Mouse (Mus musculus): Measurements from ENCODE around the gene Grin2b. TPM values are rescaled to one million over a fixed set of nuclear protein-coding genes. Genes with fewer than 3 reads are reported as not detected.

The Grin2b gene
- polyA plus RNA-seq, 1 experiment from 2014 or later = 87.8 TPM

- no peak overlapping the region for H3K27ac ChIP-seq (ENCODE audit: low read depth, low read length)
- H3K4me3 ChIP-seq (ENCODE audit: low read depth, low read length) = no peak overlapping the region
- H3K36me3 ChIP-seq (ENCODE audit: control insufficient read depth, insufficient read depth, low read length) = no peaks in the 10 kb centered on the region
- ATAC-seq (ENCODE audit: low read depth) = no peak
- no peaks in the 10 kb centered on the region for H3K9me3 ChIP-seq (ENCODE audit: control insufficient read depth, low read length)
- no peak overlapping the region for H3K9ac ChIP-seq (replicated peaks; ENCODE audit: low read depth, low read length)
- 48% methylated on average over 5 of the region's 5 CpGs for WGBS
- H3K4me2 ChIP-seq (ENCODE audit: low read depth, low read length) = no peak overlapping the region
- H3K27me3 ChIP-seq (ENCODE audit: control insufficient read depth, insufficient read depth, low read length) = no peaks in the 10 kb centered on the region
- H3K4me1 ChIP-seq (ENCODE audit: control insufficient read depth, insufficient read depth, low read length) = no peaks in the 10 kb centered on the region
Measured at GRCm38 (mm10) chr6:135882611-135883010, 290.7 kb downstream of the Grin2b start.

- 66% methylated on average over 8 of the region's 8 CpGs for WGBS
- Histone ChIP-seq H3K36me3 (ENCODE audit: control insufficient read depth, insufficient read depth, low read length) (no peaks in the 10 kb centered on the region), H3K4me3 (ENCODE audit: low read depth, low read length) (no peak overlapping the region), H3K9ac (replicated peaks; ENCODE audit: low read depth, low read length) (no peak overlapping the region), H3K27me3 (ENCODE audit: control insufficient read depth, insufficient read depth, low read length) (no peaks in the 10 kb centered on the region), H3K9me3 (ENCODE audit: control insufficient read depth, low read length) (no peaks in the 10 kb centered on the region), H3K27ac (ENCODE audit: low read depth, low read length) (no peak overlapping the region), H3K4me1 (ENCODE audit: control insufficient read depth, insufficient read depth, low read length) (no peaks in the 10 kb centered on the region), H3K4me2 (ENCODE audit: low read depth, low read length) (no peak overlapping the region)
- ATAC-seq (ENCODE audit: low read depth) = no peak
Measured at GRCm38 (mm10) chr6:135876163-135876726, 297.1 kb downstream of the Grin2b start.

DNA sequence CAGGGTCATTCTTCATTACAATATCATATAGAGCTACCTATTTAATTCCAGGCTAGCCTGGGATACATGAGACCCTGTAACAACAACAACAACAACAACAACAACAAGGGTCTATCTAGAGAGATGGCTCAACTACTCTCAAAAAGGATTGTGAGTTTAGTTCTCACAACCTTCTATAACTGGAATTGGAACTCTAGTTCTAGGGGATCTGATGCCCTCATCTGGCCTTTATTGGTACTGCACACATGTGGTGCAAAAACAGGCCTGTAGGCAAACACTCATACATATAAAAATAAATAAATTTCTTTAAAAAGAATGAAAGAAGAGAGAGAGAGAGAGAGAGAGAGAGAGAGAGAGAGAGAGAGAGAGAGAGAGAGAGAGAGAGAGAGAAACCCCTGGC, 298.7 kb downstream of the Grin2b start:
- Histone ChIP-seq H3K27me3 (ENCODE audit: control insufficient read depth, insufficient read depth, low read length) (no peaks in the 10 kb centered on the region), H3K36me3 (ENCODE audit: control insufficient read depth, insufficient read depth, low read length) (no peaks in the 10 kb centered on the region), H3K27ac (ENCODE audit: low read depth, low read length) (no peak overlapping the region), H3K4me1 (ENCODE audit: control insufficient read depth, insufficient read depth, low read length) (0 out of 2 replicates have a peak, but pooled peaks cover 3% of the 10 kb centered on the region), H3K9ac (replicated peaks; ENCODE audit: low read depth, low read length) (no peak overlapping the region), H3K9me3 (ENCODE audit: control insufficient read depth, low read length) (no peaks in the 10 kb centered on the region), H3K4me2 (ENCODE audit: low read depth, low read length) (no peak overlapping the region), H3K4me3 (ENCODE audit: low read depth, low read length) (no peak overlapping the region)
- no peak for ATAC-seq (ENCODE audit: low read depth)

- Histone ChIP-seq H3K9me3 (ENCODE audit: control insufficient read depth, low read length) (no peaks in the 10 kb centered on the region), H3K27me3 (ENCODE audit: control insufficient read depth, insufficient read depth, low read length) (no peaks in the 10 kb centered on the region), H3K4me2 (ENCODE audit: low read depth, low read length) (no peak overlapping the region), H3K4me3 (ENCODE audit: low read depth, low read length) (no peak overlapping the region), H3K4me1 (ENCODE audit: control insufficient read depth, insufficient read depth, low read length) (0 out of 2 replicates have a peak, but pooled peaks cover 3% of the 10 kb centered on the region), H3K27ac (ENCODE audit: low read depth, low read length) (no peak overlapping the region), H3K36me3 (ENCODE audit: control insufficient read depth, insufficient read depth, low read length) (no peaks in the 10 kb centered on the region), H3K9ac (replicated peaks; ENCODE audit: low read depth, low read length) (no peak overlapping the region)
- ATAC-seq (ENCODE audit: low read depth) = peak; percentile 38; the same call in 1 of the 2 replicates
- 66% methylated on average over 7 of the region's 7 CpGs for WGBS
Measured at GRCm38 (mm10) chr6:135865832-135866231, 307.5 kb downstream of the Grin2b start.

- Histone ChIP-seq H3K9ac (replicated peaks; ENCODE audit: low read depth, low read length) (no peak overlapping the region), H3K4me2 (ENCODE audit: low read depth, low read length) (no peak overlapping the region), H3K27ac (ENCODE audit: low read depth, low read length) (no peak overlapping the region), H3K27me3 (ENCODE audit: control insufficient read depth, insufficient read depth, low read length) (no peaks in the 10 kb centered on the region), H3K4me3 (ENCODE audit: low read depth, low read length) (no peak overlapping the region), H3K4me1 (ENCODE audit: control insufficient read depth, insufficient read depth, low read length) (peaks cover 6% of the 10 kb centered on the region), H3K9me3 (ENCODE audit: control insufficient read depth, low read length) (no peaks in the 10 kb centered on the region), H3K36me3 (ENCODE audit: control insufficient read depth, insufficient read depth, low read length) (no peaks in the 10 kb centered on the region)
- no peak for ATAC-seq (ENCODE audit: low read depth)
- 56% methylated on average over 5 of the region's 5 CpGs for WGBS
Measured at GRCm38 (mm10) chr6:135863965-135864364, 309.3 kb downstream of the Grin2b start.

DNA sequence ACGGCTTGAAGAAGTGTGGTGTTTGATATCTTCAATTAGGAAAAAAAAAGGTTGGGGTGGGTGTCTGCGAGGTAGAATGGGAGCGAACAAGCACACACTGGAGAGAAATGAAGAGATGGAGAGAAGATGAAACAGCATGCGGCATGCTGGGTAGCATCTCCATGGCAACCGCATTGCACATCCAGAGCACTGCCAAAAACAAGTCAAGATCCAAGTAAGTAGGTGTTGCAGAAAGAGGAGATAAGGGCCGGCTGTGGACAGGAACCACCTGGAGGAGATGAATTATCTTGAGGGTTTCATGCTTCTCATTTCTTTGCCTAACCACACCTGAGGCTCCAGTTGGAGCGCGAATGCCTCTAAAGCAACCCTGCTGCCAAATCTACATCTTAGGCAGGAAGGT, 313.8 kb downstream of the Grin2b start:
- Histone ChIP-seq H3K9ac (replicated peaks; ENCODE audit: low read depth, low read length) (no peak overlapping the region), H3K27me3 (ENCODE audit: control insufficient read depth, insufficient read depth, low read length) (no peaks in the 10 kb centered on the region), H3K4me2 (ENCODE audit: low read depth, low read length) (no peak overlapping the region), H3K4me3 (ENCODE audit: low read depth, low read length) (no peak overlapping the region), H3K36me3 (ENCODE audit: control insufficient read depth, insufficient read depth, low read length) (no peaks in the 10 kb centered on the region), H3K27ac (ENCODE audit: low read depth, low read length) (peak overlapping the region; percentile 58; the same call in 1 of the 2 replicates), H3K9me3 (ENCODE audit: control insufficient read depth, low read length) (no peaks in the 10 kb centered on the region), H3K4me1 (ENCODE audit: control insufficient read depth, insufficient read depth, low read length) (peaks cover 9% of the 10 kb centered on the region)
- ATAC-seq (ENCODE audit: low read depth) = peak; percentile 84
- 45% methylated on average over 8 of the region's 8 CpGs for WGBS

- H3K27ac ChIP-seq (ENCODE audit: low read depth, low read length) = no peak overlapping the region
Measured at GRCm38 (mm10) chr6:135854173-135854591, 319.1 kb downstream of the Grin2b start.

DNA sequence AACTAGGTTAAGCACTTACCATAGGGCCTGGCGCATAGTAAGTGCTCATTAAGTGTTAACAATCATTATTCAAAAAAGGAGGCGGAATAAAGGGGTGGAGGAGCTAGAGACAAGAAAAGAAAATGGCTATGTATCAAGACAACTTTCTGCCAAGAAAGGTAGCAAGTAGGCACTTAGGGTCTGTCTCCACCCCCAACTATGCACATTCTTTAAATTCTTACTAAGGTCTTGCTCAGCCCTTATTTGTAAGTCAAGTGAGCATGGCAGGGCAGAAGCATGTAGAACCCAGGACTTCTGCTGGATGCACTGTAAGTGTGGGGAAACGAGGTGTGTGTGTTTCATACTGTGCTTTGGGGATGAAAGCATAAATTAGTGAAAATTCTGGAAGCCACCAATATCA, 329.6 kb downstream of the Grin2b start:
- 87% methylated on average over 3 of the region's 3 CpGs for WGBS
- Histone ChIP-seq H3K4me1 (ENCODE audit: control insufficient read depth, insufficient read depth, low read length) (no peaks in the 10 kb centered on the region), H3K27me3 (ENCODE audit: control insufficient read depth, insufficient read depth, low read length) (no peaks in the 10 kb centered on the region)

More at GRCm38 (mm10) chr6:135854173-135854591, 319.1 kb downstream of the Grin2b start:
- no peak overlapping the region for H3K9ac ChIP-seq (replicated peaks; ENCODE audit: low read depth, low read length)
- H3K4me2 ChIP-seq (ENCODE audit: low read depth, low read length) = no peak overlapping the region
- peaks cover 9% of the 10 kb centered on the region for H3K4me1 ChIP-seq (ENCODE audit: control insufficient read depth, insufficient read depth, low read length)
- H3K9me3 ChIP-seq (ENCODE audit: control insufficient read depth, low read length) = no peaks in the 10 kb centered on the region
- ATAC-seq (ENCODE audit: low read depth) = no peak; the same call in 1 of the 2 replicates
- no peaks in the 10 kb centered on the region for H3K27me3 ChIP-seq (ENCODE audit: control insufficient read depth, insufficient read depth, low read length)
- 36% methylated on average over 8 of the region's 8 CpGs for WGBS
- H3K36me3 ChIP-seq (ENCODE audit: control insufficient read depth, insufficient read depth, low read length) = no peaks in the 10 kb centered on the region
- H3K4me3 ChIP-seq (ENCODE audit: low read depth, low read length) = no peak overlapping the region

GRCm38 (mm10) chr6:135836353-135836752, 337.0 kb downstream of the Grin2b start:
- Histone ChIP-seq H3K4me1 (ENCODE audit: control insufficient read depth, insufficient read depth, low read length) (no peaks in the 10 kb centered on the region; the same call in 1 of the 2 replicates), H3K27me3 (ENCODE audit: control insufficient read depth, insufficient read depth, low read length) (no peaks in the 10 kb centered on the region), H3K9ac (replicated peaks; ENCODE audit: low read depth, low read length) (no peak overlapping the region), H3K4me2 (ENCODE audit: low read depth, low read length) (no peak overlapping the region), H3K27ac (ENCODE audit: low read depth, low read length) (no peak overlapping the region), H3K4me3 (ENCODE audit: low read depth, low read length) (no peak overlapping the region), H3K36me3 (ENCODE audit: control insufficient read depth, insufficient read depth, low read length) (no peaks in the 10 kb centered on the region), H3K9me3 (ENCODE audit: control insufficient read depth, low read length) (no peaks in the 10 kb centered on the region)
- ATAC-seq (ENCODE audit: low read depth) = no peak
- 97% methylated on average over 4 of the region's 4 CpGs for WGBS

More for the DNA sequence above, 329.6 kb downstream of the Grin2b start:
- no peak overlapping the region for H3K27ac ChIP-seq (ENCODE audit: low read depth, low read length)
- no peaks in the 10 kb centered on the region for H3K36me3 ChIP-seq (ENCODE audit: control insufficient read depth, insufficient read depth, low read length)
- H3K9me3 ChIP-seq (ENCODE audit: control insufficient read depth, low read length) = no peaks in the 10 kb centered on the region
- H3K9ac ChIP-seq (replicated peaks; ENCODE audit: low read depth, low read length) = no peak overlapping the region
- ATAC-seq (ENCODE audit: low read depth) = no peak
- no peak overlapping the region for H3K4me3 ChIP-seq (ENCODE audit: low read depth, low read length)
- no peak overlapping the region for H3K4me2 ChIP-seq (ENCODE audit: low read depth, low read length)

All from neural tube, embryonic 14.5 days (tissue).